Mouse (Mus musculus): Measurements from ENCODE around the gene Gmpr.
"Not testable (repeated sequence)": the region's sequence is repeated elsewhere in the genome, so short reads cannot be mapped to it uniquely, and the experiment has no call there.

Gene Gmpr

DNA sequence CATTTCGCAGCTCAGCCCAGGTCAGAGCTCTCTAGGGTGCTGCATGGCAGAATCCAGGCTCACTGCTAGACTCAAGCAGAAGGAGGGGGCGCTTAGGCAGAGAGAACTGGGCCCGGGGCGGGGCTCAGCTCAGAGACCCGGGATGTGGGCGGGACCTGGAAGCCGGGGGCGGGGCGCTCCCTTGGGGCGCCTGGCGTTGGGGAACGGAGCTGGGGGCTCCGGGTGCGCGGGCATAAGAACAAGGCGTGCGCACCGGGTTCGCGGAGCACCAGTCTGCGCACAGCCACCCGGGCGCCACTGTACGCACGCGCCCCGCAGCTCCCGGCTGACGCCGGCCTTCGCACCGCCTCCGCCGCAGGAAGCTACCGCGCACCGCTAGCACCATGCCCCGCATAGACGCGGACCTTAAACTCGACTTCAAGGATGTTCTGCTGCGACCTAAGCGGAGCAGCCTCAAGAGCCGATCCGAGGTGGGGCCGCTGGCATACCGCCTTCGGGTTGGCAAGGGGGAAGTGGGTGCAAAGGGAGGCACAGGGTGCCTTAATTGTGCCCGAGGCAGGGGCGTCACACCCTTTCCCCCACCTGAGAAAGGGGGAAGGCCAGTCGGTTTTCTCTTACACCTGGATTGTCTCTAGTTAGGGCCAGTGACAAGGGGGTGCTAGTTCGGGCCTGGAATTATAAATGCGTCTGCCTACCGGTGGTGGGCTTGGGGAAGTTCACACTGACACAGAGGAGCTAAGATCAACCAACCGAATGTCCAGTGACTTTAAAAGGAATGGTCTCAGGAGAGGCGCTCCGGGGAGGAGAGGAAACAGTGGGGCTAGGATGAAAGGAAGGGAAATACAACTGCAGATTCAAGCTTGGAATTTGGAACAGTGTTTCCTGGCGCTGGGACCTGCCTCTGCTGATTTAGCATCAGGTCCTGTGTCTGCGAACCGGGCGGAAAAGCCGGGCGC, at the start of gene Gmpr:
TSS of gene Gmpr (plus strand) at position 171 of the 956 bp plus-strand sequence.
- peak in 1 of 2 experiments; percentile 12 for DNase-seq (ENCODE audit: low read depth in 2 of 2, low spot score in 2 of 2)

DNA sequence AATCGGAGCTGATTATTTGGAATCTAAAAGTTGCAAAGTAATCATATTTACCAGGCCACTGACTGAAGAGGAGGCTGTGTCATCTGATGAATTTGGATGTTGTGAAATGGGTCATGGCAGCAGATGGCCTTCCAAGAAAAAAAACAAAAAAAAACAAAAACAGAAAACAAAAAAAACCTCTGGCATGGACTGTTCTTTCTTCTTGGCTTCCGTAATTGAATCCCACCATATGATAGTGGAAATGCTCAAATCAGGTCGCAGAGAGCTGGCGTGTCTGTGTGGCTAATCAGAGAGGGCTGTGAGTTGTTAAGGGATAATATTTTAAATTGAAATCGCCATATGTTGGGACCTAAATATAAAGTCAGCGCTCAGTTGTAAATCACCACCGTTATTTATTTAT, 49.8 kb upstream of the Gmpr start:
- no peak for DNase-seq (ENCODE audit: low read depth in 2 of 2, low spot score in 2 of 2)

DNA sequence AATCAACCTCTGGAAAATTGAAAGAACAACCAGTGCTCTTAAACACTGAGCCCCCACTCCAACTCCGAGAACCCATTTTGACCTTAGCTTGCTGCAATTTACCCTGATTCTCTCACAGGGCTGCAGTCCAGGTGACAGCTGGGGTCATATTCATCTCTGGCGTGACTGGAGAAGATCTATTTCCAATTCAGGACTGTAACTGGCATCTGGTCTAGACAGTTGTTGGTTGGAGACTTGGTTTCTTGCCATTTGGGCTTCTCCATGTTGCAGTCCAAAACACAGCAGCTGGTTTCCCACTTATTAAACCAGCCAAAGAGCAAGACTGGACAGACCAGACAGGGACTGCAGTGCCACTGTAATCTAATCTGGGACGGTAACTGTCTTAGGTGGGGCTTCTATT, 47.1 kb upstream of the Gmpr start:
- no peak for DNase-seq (ENCODE audit: low read depth in 2 of 2, low spot score in 2 of 2)

DNA sequence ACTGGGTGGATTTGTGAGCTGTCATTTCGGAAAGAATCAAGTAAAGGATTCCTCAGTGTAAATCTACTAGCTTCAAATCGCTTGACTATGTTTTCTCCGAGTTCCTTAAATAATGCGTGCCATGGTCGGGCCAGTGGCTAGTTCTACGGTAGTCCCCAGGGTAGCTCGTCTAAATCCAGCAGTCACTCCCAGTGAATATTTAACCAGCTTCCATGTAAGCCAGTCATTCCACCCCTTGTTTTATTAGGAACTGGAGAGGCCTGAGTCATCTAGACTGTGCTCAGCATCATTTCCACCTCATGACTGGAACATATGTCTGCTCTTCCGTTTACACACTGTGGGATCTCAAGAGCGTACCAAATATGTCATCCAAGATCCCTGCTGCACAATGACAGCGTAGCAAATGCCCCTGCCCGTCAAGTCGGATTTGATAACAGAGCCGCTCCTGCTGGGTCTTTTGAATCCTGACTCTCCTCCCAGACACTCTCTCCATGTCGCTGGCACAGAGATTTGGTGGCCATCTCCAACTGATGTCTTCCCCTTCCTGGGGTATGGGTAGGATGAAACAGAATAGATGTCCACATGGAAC, 45.8 kb upstream of the Gmpr start:
- no peak for DNase-seq (ENCODE audit: low read depth in 2 of 2, low spot score in 2 of 2)

DNA sequence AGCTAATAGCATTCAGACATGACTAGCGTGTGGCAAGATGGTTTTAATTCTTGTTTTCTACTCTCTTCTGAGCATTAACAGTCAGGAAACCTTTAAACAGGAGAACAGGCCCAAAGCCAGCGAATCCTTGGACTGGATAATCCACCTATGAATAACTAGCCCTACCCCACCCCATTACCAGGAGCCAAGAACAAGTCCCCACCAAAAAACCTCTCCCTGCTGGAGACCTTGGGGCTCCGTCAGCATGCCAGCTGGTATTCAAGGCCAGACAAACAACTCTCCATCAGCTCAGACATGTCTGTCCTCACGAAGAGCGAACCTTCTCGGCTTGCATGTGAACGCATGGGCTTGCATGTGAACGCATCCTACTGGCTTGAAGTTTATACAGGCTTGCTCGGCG, 41.6 kb upstream of the Gmpr start:
- no peak for DNase-seq (ENCODE audit: low read depth in 2 of 2, low spot score in 2 of 2)

DNA sequence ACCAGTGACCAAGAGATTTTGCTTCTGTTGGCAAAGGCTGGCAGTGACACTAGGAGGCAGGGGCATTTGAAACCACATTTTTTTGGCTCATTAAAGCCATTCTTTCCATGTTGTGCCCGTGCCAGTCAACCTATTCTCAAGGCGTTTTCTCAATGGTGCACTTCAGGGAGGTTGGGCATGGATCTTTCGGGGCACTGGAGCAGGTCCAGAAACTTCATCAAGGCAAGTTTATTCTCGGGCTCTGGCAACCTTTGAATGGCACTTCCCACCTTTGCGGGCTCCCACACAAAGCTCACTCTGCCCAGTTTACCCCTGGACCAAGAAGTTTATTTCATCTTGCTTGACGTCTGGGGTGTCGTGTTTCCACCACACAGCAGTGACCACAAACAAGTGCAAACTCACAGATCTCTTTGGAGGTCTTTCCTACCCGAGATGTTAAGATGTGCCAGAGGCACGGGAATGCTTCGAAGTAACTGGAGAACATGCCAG, 41.2 kb upstream of the Gmpr start:
- no peak for DNase-seq (ENCODE audit: low read depth in 2 of 2, low spot score in 2 of 2)

DNA sequence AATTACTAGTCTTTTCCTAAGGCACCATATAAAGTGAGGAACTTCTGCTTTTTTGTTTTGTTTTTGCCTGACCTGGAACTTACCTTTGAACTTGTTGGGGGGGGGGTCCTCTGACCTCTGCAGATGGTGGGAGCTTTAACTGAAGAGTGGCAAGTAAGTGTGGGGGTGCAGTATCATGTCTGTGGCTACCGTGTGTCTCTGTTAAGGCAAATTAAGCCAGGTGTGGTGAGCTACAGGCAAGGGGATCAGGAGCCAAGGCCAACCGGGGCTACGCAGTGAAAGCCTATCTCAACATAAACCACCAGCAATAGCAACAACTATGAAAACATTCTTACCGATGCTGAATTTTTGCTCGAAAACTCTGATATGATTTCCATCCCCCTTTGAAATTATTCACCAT, 38.5 kb upstream of the Gmpr start:
- no peak for DNase-seq (ENCODE audit: low read depth in 2 of 2, low spot score in 2 of 2)

DNA sequence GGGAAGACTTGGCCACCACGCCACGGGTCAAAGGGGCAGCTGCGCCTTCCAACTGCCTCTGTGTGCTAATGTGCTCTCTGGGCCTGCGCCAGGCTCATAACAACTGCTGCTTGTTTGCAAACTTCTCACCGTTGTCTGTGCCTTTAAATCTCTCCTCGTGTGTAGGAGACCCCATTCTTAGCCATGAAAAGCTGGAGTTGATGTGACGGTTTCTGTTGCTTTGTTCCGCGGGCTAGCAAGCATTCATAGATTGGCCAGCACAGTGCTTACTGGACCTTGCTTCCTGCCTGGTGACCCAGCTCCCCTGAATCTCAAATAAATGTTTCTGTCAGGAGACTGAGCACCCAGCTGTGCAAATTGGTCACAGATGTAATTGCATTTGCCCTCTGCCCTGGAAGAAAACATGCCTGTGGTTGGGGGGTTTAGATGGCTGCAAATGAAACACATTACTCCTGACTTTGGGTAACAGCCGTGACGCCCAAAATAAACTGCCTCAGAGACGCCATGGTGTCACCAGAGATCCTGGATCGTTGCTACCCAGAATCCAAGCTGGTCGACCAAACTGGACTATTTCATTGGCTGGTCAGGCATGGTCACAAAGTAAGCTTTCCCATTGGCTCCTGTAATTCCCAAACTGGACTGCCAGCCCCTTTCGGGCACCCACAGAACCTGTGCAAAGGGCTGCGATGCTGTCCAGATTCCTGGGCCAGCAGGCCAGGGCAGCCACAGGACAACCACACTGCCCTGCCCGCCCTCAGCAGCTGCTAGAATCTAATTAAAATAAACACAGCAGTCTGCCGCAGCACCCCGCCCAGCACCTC, 37.6 kb upstream of the Gmpr start:
- DNase-seq (ENCODE audit: low read depth in 2 of 2, low spot score in 2 of 2): no peak

DNA sequence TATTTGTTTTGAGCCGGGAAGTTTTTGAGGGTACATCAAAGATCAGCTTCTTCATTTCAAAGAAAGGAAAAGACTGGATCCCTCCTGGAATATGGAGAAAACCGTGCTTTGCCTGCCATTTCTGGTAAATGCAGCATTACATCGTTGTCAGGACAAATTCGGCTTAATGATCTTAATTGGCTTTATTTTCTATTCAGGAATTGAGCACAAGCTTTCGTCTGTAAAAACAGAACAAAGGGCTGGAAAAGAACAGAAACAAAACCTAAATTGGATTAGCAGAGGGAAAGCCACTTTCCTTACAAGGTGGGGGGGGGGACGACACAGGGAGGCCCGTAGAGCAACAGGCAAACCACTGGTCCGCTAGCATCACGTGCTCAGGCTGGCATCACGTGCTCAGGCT, 33.9 kb upstream of the Gmpr start:
- DNase-seq (ENCODE audit: low read depth in 2 of 2, low spot score in 2 of 2): no peak

DNA sequence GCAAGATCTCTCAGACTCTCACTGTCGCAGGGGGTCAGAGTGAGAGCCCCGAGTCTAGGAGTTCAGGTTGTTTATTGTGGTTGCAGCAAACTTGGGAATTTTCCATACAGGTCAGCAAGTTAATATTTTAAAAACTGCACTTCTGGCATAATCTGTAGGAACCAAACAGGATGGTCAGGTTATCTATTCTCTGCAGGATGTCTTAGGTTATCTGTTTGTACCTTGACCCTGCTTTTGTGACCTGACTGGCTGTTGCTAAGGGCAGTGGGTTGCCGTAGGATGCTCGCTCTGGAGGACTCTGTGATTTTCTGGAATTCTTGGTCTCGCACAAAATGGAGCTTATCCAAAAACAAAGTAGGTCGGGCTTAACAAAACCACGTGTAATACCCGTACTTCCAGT, 31.9 kb upstream of the Gmpr start:
- no peak for DNase-seq (ENCODE audit: low read depth in 2 of 2, low spot score in 2 of 2)

DNA sequence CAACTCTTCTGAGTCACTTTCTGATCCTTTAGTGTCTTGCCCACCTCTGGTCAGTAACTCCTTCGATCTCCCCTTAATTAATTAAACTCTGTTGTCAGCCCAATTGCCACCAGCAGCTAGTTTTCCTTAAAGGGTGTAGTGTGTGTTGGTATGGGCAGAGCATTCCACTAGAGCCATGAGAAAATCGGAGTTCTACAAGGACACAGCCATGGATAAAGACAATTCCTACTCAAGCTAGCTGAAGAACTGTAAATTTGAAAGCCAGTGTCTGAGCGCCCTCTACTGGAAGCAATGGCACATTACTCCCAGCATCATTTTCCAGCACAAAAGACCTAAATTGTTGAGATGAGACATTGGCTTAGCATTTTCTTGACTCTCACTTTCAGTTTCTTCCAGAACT, 30.1 kb upstream of the Gmpr start:
- peak; percentile 61 to 70 for DNase-seq (ENCODE audit: low read depth in 2 of 2, low spot score in 2 of 2)

DNA sequence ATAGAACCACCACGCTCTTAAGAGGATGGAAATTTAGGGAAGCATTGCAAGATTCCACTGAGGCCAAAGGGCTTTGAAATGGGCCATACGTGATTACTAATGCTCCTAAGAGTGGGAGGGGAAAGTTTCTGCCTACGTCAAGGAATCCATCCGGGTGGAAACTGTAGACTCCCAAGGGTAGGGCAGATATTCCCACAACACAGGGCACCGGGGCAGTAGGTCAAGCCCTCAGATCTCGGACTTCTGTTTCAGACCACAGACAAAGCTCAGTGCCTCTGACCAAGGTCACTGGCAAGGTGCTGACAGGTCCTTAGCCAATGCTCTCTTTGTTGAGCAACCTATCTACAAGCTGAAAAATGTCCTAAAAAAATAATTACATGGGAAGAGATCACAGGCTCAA, 27.3 kb upstream of the Gmpr start:
- no peak for DNase-seq (ENCODE audit: low read depth in 2 of 2, low spot score in 2 of 2)

DNA sequence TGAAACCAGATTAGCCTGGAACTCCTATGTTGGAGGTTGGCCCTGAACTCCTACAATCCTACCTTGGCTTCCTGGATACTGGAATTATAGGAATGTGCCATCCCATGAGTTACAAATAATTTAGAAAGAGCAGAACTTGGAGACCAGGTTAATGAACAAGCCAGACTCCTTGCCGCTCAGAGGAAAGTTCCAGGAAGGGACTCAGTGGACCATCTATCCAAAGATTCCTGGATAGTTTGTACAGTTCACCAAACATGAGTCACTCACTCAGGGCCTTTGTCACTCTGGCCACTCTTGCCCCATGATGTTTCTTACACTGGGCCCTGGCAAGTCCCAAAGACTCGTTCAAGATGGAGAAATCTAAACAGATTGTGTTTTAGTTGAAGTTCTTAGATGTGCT, 24.0 kb upstream of the Gmpr start:
- no peak for DNase-seq (ENCODE audit: low read depth in 2 of 2, low spot score in 2 of 2)

DNA sequence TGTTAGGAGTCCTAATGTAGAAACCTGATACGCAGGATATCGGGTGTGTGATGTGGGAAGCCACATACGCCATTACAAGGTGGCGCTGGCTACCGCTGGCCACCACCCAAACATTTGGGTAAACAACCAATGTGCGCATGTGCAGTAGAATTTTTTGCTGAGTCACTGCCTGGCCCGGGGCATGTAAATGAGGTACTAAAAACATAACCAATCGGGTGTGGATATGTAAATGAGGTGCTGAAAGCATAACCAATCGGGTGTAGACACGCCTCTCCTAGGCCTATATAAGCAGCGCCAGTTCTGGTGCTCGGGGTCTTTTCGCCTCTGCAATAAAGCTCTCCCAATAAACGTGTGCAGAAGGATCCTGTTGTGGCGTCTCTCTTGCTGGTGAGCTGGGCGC, 23.3 kb upstream of the Gmpr start:
- DNase-seq (ENCODE audit: low read depth in 2 of 2, low spot score in 2 of 2): not testable (repeated sequence)

DNA sequence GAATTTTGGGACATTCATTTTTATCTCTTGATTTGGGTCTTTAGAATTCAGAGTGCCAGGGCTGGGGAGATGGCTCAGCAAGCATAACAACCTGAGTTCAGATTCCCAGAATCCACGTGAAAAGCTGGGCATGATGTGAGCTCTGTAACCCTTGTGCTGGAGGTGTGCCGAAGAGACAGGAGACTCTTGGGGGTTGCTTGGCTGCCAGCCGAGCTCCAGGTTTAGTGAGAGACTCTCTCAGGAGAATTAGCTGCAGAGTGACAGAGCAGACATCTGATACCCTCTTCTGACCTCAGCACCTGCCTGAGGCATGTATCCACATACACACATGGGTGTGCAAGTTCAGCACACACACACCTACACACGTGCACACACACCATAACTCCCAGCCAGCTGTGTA, 21.6 kb upstream of the Gmpr start:
- DNase-seq (ENCODE audit: low read depth in 2 of 2, low spot score in 2 of 2): no peak

DNA sequence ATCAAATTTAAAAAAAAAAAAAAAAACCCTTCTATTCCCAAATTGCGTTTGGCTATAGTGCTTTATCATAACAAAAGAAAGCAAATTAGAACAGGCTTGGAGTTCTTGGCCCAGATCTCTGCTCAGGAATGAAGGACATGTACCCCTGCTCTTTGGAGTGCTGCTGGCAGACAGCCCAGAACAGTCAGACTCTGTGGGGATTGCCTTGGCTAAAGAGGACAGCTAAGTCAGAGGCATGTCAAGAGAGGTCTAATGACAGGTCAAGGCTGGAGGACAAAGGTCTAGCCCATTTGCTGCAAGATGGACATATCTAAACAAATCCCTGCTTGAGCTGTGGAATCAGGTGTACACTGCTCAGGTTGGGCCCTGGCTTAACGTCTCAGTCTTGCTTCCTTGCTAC, 20.6 kb upstream of the Gmpr start:
- DNase-seq (ENCODE audit: low read depth in 2 of 2, low spot score in 2 of 2): no peak

DNA sequence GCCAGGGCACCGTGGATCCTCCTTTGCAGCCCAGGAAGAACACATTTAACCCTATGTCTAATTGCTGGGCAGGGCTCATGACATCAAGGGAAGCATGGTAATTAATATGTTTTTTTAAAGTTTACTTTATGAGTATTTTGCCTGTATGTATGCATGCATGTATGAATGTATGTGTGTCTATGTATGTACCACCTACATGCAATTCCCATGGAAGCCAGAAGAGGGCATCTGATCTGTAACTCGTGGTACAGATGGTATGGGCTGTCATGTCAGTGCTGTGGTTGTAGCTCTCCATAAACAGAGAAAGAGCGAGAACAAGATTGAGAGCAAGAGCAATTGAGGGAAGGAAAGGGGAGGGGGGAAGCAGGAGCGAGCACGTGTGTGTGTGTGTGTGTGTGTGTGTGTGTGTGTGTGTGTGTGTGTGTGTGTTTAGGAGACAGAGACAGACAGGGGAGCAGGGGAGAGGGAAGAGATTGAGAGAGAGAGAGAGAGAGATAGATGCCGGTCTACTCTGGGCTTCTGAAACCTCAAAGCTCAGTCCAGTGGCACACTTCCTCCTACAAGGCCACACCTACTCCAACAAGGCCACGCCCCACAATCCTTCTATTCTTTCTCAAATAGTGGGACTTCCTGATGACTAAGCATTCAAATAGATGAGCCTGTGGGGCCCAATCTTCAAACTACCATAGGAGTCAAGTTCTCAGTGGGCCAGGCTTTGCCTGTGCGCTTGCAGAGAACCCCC, 15.1 kb upstream of the Gmpr start:
- no peak for DNase-seq (ENCODE audit: low read depth in 2 of 2, low spot score in 2 of 2)

DNA sequence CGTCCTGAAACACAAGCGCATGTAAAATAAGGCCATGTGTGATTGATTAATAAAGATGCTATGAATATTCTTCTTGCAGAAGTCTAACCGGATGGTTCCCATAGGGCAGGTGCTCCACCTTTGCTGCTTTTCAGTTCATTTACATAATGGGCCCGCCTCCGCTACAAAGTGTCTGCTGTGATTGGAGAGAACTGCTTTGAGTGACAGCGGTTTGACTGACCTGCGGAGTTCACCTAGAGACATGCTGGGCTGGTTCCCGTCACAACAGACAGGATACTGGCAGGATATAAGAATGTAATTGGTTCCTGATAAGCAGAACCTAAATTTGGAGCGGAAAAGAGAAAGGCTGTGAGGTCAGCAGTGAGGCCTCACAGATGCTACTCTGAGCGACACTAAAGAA, 13.4 kb upstream of the Gmpr start:
- DNase-seq (ENCODE audit: low read depth in 2 of 2, low spot score in 2 of 2): no peak

DNA sequence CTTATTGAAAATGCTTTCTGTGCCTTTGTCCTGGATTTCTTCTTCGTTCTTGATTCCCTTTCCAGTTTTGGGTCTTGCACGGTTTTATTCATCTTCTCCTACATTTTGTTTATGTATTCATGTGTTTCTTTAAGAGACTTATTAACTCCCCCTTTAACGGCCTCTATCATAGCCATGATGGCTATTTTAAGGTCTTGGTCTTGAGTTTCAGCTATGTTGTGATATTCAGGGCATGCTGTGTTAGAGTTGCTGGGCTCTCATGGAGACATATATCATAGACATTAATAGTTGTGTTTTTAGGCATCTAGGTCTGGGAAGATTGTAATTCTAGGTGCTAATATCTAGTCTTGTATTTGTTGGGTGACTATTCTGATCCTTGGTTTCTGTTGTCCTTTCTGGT, 8.6 kb upstream of the Gmpr start:
- DNase-seq (ENCODE audit: low read depth in 2 of 2, low spot score in 2 of 2): no peak

DNA sequence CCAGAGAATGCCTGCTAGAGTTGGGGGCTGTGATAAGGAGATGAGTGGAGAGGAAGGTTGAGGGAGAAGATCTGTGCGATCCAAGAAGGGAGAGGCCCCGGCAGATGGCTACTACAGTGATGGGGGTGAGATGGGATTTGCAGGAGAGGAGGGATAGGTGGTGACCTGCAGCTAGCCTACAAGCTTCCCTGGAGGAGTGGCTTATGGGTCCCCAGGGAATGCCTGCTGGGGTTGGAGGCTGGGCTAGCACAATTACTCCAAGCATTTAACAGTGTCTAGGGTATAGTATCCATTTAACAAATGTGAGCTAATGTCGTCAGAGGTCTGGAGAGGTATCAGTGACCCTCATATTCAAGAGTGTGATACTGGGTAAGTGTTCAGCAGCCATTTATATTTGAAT, 7.9 kb upstream of the Gmpr start:
- no peak for DNase-seq (ENCODE audit: low read depth in 2 of 2, low spot score in 2 of 2)

DNA sequence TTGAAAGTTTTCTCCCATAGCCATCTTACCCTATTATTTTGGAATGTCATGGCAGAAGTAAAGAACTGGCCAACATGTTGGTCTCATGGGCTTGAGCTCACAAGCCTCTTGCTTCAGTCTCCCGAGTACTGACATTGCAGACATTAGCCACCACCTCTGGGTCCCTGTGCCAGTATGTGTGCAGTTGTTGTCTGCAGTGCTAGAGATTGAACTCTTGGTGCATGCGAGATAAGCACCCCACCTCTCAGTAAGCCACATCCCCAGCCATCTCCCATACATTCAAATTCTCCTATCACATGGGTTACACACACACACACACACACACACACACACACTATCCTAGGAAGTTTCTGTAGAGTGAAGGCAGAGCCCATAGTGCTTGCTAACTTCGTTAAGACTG, 7.3 kb upstream of the Gmpr start:
- DNase-seq (ENCODE audit: low read depth in 2 of 2, low spot score in 2 of 2): no peak
